Mouse (Mus musculus) adrenal gland, postnatal 10 days (tissue): ENCODE measurements at regions not wholly inside any gene's neighbourhood (a gene's known extent, or its start where the extent isn't known, plus 50 kb on each side); places are given as distances from the start of the nearest gene placed in this dataset.
"Not testable (repeated sequence)": the region's sequence is repeated elsewhere in the genome, so short reads cannot be mapped to it uniquely, and the experiment has no call there.

Experiments
- DNase-seq: peaks from one replicate; pipeline ENCODE4 v3.0.0; 2021; ENCODE audit warnings: mixed read lengths

DNA sequence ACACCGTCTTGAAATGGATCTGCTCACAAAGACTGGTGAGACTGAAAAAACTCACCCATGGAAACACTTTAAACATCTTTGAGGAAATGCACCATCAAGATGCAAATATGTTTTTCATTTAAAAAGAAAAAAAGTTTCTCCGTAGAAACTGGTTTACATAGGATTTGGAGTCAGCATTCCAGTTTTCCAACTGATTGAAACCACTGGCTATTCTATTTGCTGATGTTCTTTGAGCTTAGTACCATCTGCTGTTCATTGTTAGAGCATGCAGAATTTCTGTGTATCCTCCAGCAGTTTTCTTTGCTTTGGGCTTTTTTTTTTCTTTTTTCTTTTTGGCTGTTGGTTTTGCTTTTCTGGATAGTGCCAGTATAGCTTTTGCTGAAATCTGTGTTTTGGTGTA is 1948.3 kb downstream of the 9330182O14Rik start:
- DNase-seq: no peak

DNA sequence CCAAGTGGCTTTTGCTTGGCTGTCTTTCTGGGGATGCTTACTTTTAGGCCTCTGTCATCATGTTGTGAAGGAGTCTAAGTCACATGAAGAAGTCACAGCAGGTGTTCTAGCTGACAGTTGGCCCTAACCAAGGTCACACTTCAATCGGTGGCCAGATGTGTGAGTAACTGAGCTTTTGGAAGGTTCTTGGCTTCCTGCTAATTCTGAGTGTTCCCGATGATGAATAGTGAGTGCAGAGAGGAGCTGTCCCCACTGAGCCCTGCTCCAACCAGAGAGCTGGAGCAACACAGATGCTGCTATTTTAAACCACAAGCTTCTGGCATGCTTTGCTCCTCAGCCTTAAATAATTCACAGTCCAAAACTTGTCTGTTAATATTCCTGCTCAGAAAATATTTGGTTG is 1966.6 kb downstream of the 9330182O14Rik start:
- DNase-seq: no peak

- no peak for DNase-seq
These were observed 1970.7 kb downstream of the 9330182O14Rik start for GRCm38 (mm10) chr15:42104816-42105215.

DNA sequence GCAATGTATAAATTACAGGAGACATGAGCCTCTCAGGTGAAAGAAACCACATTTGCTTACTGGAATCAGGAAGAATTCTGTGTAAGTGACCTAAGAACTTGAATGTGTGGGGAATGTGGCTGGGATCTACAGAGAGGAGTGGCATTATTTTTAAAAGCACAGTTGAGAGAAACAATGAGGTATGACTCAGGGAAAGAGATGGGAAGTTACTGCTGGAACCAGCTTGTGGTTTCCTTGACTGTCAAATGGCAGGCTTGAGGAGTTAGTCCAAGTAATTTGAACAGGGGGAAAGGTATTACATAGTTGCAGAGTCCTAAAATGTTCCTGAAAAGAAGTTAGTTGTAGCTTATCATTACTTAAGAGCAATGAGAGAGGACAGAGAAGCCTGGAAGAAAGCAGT is 1972.9 kb downstream of the 9330182O14Rik start:
- DNase-seq: no peak

DNA sequence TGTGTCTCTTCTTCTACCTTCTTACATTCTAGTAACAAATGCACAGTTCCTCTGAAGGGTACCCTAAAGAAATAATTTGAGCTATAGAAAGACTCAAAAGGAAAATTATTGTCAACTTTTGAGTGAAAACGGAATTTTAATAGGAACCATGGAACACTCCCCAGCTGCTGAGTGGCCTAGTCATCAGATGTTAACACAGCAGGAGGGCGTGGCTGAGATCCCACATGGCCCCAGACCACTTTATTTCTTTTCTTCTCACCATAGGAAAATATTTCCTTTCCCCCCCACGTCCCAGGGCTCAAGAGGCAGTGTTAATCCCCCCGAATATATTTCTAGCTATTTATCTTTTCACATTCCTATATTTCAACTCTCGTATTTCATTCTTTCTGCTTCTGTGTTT is 1977.6 kb downstream of the 9330182O14Rik start:
- DNase-seq: no peak

DNA sequence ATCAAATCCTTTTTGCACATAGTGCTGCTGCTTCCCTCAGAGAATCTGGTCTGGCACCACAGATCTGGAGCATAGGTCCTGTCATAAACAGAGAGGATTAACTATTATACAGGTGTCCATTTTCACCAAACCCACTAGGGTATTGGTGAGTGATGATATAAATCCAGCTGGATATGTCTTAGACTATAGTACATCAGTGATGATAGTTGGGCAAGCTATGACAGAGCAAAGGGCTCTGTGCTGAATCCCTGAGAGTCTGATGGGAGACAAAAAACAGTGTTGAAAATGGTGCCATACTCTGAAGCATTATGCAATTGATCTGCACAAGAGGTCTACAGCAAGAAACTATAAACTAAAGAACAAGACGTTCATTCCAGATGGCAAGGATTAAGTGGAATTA is 1993.3 kb downstream of the 9330182O14Rik start:
- DNase-seq: no peak

DNA sequence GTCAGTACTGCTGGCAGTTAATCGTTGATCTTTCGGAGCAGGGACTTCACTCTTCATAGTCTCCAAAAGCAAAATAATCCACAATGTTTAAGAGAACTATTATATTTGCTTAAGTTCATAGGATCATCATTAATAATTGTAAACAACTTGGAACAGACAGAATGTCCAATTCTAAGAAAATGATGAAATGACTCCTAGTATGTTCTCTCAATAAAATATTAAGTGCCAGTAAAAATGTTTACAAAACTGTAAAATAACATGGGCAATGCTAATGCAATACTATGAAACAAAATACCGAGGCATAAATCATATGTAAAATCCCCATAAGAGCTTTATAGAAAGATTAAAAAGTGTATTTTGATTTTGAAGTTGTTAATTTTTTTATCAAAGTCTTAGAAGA is 1994.8 kb downstream of the 9330182O14Rik start:
- no peak for DNase-seq

DNA sequence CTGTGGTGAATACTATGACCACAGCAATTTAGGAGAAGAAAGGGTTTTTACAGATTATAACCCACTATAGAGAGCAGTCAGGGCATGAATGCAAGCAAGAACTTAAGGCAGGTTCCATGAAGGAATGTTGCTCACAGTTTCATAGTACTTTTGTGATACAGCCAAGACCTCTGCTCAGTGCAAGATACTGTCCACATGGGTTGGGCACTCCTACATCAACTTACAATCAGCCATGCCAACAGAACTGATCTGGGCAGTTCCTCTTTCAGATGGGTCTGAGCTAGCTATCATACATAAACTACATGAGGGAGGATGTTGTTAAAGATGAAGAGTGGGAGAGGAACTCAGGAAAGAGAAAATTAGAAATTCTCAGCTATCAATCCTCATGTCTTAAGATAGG is 2032.4 kb downstream of the 9330182O14Rik start:
- DNase-seq: no peak

DNA sequence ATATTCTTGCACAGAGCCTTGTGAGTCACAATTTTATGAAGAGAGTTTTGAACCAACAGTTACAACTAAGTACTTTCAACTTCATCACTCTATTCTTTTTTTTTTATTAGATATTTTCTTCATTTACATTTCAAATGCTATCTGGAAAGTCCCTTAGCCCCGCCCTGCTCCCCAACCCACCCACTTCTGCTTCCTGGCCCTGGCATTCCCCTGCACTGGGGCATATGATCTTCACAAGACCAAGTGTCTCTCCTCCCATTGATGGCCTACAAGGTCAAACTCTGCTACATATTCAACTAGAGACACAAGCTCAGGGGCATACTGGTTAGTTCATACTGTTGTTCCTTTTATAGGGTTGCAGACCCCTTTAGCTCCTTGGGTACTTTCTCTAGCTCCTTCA is 2043.6 kb downstream of the 9330182O14Rik start:
- not testable (repeated sequence) for DNase-seq

DNA sequence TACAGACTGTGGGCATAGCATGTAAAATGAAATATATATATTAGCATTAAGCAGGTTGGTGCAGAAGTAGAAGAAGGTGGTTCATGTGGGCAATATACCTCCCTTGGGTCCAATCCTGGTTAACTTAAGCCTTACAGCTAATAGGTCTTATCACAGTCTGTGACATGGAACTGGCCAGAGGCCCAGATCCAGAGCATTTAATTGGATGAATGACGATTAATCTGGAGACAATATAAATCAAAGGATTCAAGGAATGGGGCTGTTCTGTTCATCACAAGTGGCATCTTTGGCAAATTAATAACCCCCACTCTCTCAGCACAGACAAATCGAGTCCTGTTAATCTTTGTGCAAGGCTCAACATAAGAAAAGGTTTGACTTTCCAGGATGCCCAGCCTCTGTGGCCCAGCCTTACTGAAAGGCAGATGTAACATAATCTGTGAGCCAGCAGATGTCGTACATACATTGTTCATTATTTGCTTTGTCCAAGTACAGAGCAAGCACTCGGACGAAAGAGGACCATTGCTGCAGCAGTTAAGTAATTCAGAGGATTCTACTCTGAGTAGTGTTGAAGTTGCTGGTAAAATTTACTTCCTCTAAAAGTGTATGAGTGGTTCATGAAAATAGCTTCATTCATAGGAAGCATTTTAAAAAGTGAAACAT is 2073.2 kb downstream of the 9330182O14Rik start:
- peak; percentile 2 for DNase-seq

GRCm38 (mm10) chr15:42219496-42219895 is 2085.3 kb downstream of the 9330182O14Rik start:
- DNase-seq: no peak

DNA sequence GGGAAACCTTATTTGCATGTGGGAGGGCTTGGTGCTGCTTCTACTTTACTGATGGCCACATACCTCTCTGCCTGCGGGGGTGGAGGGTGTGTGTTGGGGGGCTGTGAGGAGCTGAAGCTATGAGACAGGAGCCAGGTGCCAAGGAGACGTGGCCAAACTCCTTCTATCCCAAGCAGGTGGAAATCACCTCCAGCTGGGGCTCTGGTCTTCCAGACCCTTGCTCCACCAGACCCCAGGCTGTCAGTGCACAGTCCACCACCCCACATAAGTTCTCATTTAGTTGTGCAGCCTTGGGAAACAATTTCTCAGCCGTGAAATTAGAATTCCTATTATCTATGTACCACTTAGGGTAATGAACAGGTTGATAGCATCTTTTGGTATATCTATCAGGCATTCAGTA is 2085.8 kb downstream of the 9330182O14Rik start:
- DNase-seq: no peak

DNA sequence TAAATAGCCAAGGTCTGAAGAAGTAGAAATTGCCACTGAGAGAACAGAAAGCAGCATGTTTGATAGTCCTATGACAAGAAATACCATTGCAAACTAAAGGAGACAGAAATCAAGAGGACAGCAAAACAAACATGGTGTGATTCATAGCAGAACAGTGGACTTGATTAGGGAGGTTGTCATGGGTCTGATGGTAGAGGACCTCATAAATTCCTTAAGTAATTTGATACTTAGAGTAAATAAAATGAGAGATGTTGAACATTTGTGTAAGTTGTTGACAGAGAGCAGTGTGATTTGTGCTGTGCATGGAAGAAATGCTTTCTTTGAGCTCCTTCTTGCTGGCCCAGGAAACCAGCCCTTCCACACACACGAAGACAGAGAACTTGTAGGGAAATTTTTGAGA is 2090.8 kb downstream of the 9330182O14Rik start:
- no peak for DNase-seq

GRCm38 (mm10) chr15:42231692-42232091 is 2097.5 kb downstream of the 9330182O14Rik start:
- no peak for DNase-seq

DNA sequence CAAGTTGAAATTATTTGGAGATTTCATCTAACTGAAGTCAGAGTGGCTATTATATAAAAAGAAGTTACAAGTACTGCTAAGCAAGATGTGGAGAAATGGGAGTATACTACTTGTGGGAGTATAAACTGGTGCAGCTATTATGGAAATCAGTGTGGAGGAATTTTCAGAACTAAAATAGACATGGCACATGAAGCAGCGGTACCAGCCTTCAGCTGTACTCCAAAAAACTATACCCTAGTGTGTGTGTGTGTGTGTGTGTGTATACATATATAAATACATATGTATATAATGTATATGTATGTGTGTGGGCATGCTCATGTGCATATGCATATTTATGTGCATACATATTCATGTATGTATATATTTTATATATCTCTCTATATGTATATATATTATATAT is 2112.6 kb downstream of the 9330182O14Rik start:
- DNase-seq: no peak

DNA sequence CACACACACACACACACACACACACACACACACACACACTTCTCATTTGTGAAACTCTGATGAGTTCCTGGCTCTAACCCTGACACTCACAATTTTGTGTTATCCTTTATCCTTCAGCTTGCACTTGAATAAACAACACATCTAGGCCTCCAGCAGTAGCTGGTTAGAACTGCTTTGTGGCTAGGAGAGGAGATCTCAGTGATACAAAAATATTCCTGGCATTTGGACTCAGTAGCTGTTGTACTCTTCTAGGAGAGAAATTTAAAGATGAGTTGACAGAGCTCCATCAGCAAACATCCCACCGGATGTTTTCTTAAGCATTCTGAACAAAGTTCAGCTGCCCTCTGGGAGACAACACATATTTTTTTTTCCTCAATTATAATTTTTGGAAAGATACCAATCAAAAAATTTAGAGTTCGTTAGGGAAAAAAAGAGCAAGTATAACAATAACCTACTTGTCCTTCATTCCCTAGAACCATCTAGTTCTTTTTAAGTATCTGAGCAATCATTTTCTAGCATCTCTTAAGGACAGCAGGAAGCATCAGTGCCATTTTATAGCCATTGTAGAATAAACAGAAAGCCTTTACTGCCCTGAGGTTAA is 2118.7 kb downstream of the 9330182O14Rik start:
- no peak for DNase-seq

DNA sequence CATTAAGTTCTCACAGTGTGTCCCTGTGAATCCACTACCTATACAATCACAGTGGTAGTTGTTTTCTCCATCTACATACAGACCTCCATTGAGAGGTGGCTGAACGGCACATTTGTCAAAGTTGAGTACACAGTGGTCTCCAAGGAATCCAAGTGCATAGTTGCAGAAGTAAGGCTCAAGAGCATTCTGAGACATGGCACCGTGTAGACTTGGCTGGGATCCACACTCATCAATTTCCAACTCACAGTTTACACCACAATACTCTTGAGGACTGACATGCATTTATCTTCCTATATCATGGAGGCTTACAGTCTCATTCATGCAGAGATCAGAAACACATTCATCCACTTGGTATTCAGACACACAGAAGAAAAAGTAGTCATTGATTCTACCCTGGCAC is 2122.2 kb downstream of the 9330182O14Rik start:
- DNase-seq: no peak

GRCm38 (mm10) chr15:42275117-42275516 is 2141.0 kb downstream of the 9330182O14Rik start:
- DNase-seq: no peak

DNA sequence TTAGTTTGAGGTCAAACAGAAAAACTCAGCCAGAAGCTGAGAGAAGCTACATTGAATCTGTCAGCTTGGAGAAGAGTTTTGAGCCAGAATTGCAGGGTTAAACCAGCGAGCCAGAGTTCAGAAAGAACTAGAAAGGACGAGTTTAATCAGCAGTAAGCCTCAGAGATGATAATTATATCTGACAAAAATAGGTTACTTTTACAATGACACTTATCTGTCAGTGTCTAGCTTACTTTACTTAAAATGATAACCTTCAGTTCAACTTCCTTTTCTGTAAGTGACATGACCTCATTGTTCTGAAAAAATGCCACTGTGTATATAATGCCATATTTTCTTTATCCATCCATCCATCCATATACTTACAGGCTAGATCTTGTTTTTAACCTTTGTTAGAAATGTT is 2143.1 kb downstream of the 9330182O14Rik start:
- no peak for DNase-seq

DNA sequence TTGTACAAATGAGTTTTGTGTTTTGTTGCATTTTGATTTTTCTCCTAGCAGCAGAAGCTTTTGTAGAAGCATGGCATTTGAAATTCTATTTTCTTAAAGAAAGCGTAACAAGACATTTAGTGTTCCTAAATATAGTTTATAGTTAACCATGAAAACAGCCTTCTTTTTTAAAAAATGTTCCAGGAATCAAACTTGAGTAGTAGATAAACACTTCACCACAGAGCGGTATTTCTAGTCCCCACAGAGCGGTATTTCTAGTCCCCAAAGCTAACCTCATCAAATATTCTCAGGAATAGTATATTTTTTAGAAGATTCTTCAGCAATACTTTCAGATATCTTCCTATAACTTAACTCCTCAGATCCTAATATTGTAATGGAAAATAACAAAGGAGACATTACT is 2146.6 kb downstream of the 9330182O14Rik start:
- DNase-seq: no peak

DNA sequence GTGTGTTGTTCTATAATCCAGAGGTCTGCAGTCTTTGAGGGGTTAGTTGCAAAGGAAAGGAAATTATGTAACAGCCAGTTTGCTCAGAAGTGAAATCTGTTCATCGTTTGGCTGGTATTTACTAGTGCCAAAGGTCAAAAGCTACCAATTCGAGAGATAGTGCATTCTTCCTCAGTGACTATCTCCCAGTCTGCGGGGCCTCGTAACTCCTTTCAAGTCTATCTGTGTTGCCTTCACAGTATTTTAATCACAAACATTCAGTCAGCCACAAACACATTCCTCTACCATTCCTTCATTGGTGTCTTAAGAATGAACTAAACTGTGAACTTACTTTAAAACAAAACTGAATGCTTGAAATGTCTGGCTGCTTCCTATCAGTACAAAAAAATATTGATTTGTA is 2162.2 kb downstream of the 9330182O14Rik start:
- DNase-seq: no peak

DNA sequence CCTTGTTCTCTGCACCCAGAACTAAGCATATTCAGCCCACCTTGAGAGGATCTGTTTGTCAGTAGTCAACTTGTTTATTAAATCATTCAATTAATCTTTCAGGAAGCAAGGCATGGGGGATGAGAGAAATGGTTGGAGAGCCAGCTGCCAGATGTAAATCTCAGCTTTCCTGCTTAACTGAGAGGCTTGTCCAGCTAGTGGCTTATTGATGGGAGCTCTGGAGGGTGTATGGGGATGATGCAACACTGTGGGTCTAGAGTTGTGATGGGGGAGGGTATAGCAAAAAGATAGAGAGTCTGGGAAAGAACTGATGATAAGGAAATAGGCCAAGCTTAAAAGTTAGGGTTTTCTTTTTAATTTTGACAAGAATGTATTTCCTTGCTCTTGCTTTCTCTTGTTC is 2163.3 kb downstream of the 9330182O14Rik start:
- no peak for DNase-seq

GRCm38 (mm10) chr15:42301956-42302355 is 2167.8 kb downstream of the 9330182O14Rik start:
- DNase-seq: no peak

DNA sequence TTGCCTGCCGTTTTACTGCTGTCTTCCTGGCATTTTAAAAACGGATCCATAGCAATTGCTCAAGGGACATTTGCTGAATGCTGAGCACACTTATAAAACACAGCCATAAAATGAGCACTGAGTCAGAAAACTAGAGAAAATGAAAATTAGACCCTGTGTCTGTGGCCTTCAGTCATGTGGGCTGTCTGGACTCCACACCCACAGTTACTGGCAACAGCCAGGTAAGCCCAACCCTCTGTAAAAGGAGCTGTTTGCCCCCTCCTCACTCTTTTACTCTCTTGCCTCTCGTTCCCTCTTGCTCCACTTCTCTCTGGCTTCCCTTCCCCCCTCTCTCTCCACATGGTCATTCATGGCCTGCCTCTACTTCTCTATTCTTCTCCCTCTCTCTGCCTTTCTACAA is 2169.9 kb downstream of the 9330182O14Rik start:
- DNase-seq: no peak
